Mouse (Mus musculus) G1E (cell line): Measurements from ENCODE around the gene Krt88.

ENCODE experiments used
- CTCF ChIP-seq: IDR thresholded peaks from 2 replicates; pipeline ENCODE4 v1.5.1; 2012; ENCODE audit warnings: low read depth, low read length, inconsistent platforms, mixed read lengths
- GATA1 ChIP-seq: IDR thresholded peaks from 2 replicates; pipeline ENCODE4 v1.6.1; 2012; ENCODE audit warnings: borderline replicate concordance, low read length, inconsistent platforms, mixed read lengths
- GATA2 ChIP-seq: IDR thresholded peaks from 2 replicates; pipeline ENCODE4 v1.6.1; 2012; ENCODE audit warnings: low read depth, low read length, inconsistent platforms, borderline replicate concordance
- POLR2AphosphoS5 ChIP-seq: IDR thresholded peaks from 2 replicates; pipeline ENCODE4 v1.6.1; 2012; ENCODE audit warnings: low read depth, low read length, inconsistent platforms; ENCODE audit not compliant: insufficient replicate concordance
- TAL1 ChIP-seq: conservative IDR thresholded peaks from 2 replicates; pipeline ENCODE4 v1.6.1; 2012; ENCODE audit warnings: low read depth, low read length, inconsistent platforms, mixed read lengths

- TF ChIP-seq CTCF: no peak
- no peak for TF ChIP-seq GATA1
- no peak for TF ChIP-seq TAL1
- no peak for TF ChIP-seq POLR2AphosphoS5
- no peak for TF ChIP-seq GATA2
Measured at GRCm38 (mm10) chr15:101410775-101411174, 36.8 kb upstream of the Krt88 start, which contains the start of gene Krt7.
